Mouse (Mus musculus) adrenal gland, adult (tissue): Measurements from ENCODE around the gene Prdm15.
A peak's percentile ranks its signal among the peaks of the same experiment; 100 is the strongest.

Experiments used
- DNase-seq, 2 experiments: peaks; one replicate each; pipeline ENCODE4 v3.0.0; 2022 to 2023; ENCODE audit warnings: low spot score in 1 of 2; ENCODE audit not compliant: inconsistent age in 2 of 2

Prdm15 gene

DNA sequence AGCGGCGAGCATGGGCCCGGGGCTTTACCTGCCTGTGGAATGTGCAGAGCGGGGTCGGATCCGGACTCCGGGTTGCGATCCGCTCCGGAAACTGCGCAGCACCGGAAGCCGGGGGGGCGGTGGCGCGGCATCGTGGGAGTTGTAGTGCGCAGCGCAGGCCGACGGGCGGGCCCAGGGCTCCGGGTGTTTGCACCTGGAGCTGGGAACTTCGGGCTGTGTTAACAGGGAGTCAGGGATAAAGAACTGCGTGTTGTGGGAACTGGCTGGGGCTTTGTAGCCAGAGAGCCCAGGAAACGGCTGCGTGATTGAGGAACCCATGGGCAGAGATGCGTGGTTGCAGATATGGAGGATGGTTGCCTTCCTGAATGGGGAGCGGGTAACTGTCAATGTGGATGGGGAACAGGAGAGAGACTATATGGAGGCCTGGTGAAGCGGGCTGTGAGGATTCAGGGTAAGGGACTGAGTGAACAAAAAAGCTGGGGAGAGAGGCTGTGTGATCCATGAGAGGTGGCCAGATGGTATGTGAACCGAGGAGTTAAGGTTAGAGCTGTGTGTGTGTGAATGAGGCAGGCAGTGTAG, at the start of gene Prdm15:
Gene Prdm15, minus strand, starts transcription at position 110 of the 579 bp plus-strand sequence.
- peak; percentile 90 to 97 for DNase-seq

DNA sequence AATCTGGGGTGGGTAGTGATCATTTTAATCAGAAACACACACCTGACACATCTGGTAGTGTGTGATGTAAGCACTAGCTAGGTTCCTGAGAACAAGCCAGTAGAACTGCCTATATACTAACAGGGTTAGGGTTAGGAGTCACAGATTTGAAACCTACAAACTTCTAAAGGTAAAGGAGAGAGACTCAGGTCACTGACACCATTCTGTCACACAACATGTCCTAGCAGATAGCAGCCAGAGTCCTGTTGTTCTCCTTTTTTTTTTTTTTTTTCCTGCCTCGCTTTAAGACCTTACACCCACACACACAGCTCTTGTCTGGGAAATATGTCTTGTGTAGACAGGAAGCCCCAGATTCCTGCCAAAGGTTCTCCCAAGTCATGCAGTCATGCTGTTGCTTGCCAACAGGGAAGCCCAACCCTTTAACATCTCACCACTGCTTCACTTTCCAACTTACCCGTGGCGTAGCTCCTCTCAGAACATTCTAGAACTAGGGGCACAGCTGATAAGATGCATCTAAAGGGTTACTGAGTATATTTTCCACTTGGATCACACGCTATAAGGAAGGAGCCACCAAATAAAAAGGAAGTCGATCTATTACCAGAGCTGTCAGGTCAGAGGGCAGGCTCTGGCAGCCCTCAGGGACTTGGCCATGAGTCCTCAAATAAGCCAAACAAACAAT, 45.8 kb upstream of the Prdm15 start:
- DNase-seq, result peak; percentile 56 to 86

DNA sequence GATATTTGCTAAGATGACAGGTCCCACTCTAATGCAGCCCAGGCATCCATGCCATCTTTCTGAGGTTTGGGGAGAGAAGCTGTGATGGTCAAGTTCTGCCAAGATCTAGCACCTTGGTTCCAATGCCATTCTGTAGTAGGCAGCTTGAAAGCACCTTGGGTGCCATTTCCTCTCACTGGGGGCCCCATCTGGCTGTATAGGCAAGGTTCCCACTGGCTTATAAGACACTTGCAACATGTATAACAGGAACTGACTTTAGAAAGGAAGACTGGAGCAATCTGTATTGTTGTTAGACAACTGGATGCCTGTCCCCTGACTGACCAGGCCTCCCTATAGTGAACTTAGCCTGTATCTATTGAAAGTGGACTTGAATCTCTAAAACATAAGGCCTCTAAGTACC, 36.1 kb upstream of the Prdm15 start:
- DNase-seq, result no peak

DNA sequence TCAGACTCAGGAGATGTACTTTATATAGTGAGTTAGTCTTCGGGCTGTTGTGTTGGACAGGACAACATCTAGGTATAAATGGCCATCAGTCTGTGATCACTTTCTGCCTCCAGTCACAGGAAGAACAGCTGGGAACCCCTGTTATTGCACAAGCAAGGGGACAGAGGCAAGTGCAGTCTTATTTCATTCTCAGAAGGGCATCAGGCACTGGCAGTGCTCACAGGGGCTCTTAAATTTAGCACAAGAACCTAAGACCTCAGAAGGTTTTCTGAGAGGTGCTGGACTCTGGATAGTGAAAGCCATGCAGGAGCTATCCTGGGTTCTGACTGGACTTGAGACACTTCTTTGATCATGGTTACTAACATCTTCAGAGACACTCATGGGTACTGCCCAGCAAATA, 32.0 kb upstream of the Prdm15 start:
- DNase-seq, result no peak

DNA sequence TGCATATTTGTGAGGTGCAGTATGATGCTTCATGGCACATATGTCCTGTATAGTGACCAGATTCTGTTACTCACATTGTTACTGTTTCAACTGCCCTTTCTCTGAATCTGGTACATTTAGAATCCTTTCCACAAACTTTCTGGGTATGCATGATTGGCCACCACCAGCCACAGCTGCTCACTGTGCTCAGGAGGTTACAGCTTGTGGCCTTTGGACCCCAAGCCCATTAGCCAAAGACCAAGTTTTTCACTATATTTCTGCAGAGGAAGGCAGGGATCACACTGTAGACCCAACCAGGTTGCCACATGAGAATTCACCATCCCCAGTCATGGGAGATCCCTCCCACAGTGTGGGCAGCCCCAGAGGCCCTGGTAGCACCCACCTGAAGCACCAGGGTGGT, 31.2 kb upstream of the Prdm15 start:
- no peak for DNase-seq

DNA sequence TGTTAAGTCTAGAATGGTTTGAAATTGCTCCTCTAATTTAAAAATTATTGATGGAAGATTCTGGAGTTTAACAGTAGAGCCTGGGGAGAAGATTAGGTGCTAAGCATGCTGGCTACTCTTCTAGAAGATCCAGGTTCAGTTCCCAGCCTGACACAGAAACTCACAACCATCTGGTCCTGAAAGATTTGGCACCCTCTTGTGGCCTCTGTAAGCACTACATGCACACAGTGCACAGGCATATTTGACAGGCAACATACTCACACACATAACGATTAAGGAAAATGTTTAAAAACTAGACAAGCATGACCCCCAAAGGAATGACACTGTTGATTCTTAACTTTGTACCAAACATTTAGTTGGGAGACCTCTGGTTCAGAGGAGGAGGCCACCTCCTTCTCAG, 27.5 kb upstream of the Prdm15 start:
- DNase-seq, result peak; percentile 35 to 82

DNA sequence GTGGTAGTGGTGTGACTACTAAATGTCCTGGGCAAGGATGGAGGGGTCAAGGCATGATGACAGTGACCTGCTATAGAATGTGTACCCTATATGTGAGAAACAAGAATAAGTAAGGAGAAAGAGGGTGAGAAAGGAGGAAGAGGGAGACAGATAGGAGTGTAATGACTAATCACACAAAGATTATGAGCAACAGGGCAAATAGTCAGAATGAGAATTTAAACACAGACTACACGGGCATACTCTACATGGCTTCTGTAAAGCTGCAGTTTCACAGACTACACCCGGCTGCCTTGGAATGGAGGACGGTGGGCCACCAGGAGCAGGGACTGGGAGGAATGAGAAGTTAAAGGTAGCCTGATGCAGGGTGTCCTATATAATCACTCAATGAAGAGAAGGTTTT, 25.9 kb upstream of the Prdm15 start:
- DNase-seq, result no peak

DNA sequence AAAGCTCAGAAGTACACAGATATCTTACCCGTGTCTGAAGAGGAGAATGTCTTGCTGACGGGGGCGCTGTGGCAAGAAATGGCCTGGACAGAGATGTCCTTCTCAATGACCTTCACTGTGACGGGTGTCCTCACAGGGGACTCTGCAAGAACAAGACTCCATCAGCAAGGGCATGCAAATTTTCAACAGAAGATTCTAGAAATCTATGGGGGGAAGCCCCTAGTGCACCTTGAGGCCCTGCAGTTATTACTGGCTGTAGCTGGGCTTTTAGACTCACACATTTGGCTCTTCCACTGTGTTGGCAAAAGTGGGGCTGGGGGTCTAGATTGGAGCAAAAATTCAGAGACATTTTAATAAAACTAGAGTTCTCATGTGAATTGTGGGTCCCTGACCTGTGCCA, 23.5 kb upstream of the Prdm15 start:
- DNase-seq, result no peak

DNA sequence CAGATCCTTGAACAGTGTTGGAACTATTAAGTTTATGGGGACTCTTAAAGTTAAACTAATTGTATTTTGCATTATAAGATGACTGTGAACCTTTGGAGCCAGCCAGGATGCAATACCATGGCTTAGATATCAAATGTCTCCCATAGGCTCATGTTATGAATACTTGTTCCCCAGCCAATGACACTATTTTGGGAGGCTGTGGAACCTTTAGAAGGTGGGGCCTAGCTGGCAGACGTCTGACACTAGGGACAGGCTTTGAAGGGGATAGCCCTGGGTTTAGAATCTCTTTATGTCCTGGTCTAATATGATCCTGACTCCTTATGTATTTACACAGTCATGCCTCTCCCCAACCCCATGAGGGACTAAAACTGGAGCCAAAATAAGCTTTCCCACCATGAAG, 22.7 kb upstream of the Prdm15 start:
- no peak for DNase-seq

DNA sequence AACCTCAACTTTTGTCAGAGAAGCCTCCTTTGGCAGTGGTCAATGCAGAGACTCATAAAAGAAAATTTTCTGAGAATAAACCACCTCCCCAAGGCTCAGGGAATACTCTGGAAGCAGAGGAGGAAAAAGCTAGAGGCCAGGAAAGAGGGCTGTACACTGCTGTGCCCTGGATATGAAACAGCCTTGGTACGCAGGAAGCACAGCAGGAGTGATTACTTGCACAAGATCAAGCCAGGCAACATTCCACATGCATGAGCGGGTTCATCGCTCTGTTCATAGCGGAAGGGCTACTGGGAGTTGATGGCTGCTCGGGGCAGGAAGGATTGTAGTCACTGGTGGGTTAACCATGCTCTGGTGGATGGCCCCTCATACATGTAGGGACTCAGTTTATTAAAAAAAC, 21.0 kb upstream of the Prdm15 start:
- no peak for DNase-seq

DNA sequence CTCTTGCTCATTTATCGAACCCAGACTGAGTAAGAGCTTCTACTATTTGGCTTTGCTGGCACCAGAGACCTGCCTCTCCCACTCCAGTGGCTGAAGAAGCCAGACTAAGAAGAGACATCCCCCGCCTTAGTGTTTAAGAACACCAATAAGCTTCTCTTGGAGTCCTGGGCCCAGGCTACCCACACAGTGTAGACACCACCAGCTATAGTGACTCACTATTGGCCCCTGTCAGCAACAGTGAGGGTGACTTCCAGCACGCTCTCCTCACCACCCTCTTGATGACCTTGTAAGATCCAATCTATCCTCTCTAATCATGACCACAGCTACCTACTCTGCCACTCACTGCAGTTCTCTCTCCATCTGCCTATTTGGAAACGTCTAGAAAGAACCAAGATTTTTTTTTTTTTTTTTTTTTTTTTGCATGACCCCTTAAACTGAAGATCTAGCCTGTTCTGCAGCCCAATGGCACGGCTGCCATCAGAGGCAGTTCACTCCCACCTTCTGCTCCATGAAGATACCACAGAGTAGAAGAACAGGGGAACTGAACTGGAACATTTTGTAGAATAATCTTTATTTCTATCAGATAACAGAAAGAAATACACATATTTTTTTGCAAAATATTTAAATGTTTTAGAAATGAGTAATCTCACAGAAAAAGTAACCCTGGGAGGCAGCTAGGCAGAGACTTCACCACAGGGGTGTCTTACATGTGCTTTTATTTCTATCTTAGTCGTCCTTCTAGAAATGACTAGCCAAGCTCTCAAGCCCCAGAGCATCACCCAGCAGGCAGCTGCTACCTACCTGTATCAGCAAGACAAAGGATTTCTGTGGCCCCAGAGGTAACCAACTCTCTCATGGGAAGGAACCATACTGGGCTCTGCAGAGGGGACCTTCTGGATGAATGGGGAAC, 17.8 kb upstream of the Prdm15 start:
- peak in 1 of 2 experiments; percentile 21 for DNase-seq

DNA sequence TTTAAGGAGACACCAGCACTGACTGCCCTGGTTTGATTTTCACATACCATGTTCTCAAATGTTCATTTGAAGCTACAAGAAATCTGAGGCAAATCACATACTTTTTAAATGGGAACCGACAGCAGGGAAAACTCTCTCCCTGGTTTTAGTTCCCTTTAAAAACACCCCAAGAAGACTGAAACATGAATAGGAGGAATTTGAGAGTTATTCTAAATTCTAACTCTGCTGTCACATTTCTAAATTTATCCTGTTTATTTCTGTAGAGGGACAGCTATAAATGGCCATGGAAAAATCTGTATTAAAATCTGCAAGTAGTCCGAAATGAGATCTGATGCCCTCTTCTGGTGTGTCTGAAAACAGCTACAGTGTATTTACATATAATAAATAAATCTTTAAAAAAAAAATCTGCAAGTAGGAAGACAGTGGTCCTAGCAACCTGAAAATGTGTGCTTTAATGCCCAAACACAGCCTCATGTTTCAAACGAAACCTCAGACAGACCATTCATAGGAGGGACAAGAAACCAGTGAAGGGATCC, 12.3 kb upstream of the Prdm15 start:
- no peak for DNase-seq

DNA sequence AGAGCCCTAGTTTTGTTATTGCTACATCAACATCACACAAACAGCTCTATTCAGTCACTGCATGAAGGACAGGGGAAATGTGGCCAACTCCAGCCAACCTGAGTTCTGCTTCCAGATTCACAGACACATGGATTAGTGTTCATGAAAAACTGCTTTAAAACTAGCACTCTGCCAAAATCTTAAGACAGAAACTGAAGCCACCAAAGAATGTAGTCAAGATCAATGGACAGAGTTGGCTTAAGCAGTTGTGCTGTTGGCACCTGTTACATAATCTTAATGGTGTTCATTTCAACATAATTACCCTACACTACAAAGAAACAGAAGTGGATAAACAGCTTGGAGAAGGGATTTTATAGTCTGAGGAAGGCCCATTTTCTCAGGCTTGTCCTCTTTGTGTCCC, 4.4 kb upstream of the Prdm15 start:
- DNase-seq, result no peak

DNA sequence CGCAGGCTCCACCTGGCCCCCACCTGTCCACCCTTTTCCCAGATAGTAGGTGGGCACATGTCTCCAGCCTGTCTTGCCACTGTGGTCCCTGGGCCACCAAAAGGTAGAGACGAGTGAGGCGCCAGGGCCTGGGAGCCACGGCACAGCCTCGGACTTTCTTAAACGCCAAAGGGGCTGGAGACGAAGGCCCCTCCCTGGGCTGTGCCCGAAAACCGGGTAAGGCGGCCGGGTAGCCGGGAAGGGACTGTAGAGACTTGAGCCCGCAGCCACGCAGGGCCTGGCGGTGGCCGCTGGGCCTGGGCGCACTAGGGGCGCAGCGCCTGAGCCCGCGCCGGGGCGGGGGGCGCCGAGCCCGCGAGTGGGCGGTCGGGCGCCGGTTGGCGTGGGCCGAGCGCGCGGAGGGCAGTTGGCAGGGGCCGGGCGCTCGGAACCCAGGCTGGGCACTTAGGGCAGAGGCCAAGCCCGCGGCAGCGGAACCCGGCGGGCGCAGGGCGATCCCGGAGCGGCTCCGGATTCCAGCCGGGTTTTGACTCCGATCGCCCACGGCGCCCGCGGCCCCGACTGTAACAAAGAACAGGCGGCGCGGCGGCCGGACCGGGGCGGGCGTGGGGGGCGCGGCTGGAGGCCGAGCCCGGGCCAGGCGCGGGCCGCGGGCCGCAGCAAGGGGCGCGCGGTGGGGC, 449 bp downstream of the Prdm15 start:
- DNase-seq, result peak; percentile 93 to 98

DNA sequence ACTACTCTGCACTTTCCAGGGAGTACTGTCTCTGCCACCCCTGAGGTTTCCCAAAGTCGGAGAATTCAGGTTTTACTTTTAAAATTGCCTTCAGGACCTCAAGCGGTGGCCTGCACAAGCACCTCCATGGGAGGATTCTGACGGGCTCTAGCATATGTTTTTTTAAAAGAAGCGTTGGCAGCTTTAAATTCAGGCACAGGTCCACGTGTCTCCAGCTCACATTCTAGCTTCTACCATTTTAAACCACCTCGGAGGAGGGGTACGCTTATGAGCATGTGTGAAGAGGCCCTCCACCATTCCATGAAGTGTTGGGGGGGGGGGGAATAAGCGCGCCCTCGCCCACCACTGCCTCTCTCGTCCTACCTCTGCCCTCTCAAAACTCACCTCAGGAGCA, 986 bp downstream of the Prdm15 start:
- no peak for DNase-seq

DNA sequence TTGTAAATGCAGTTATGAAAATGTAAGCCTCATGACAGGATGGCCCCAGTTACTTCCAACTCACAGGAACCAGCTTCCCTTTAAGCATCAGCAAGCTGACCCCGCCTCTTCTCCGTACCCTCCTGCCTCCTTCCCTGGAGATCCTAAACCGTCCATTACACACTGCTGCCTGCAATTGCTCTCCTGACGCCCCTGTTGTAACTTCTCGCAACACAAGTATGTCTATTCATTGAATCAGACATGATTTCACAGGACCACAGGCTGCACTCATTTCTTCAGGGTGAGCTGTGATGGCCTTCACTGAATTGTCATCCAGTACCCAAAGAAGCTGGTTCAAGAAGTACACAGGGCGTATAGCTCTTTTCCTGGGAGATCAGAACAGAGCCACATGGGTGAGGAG, 2.8 kb downstream of the Prdm15 start:
- no peak for DNase-seq

DNA sequence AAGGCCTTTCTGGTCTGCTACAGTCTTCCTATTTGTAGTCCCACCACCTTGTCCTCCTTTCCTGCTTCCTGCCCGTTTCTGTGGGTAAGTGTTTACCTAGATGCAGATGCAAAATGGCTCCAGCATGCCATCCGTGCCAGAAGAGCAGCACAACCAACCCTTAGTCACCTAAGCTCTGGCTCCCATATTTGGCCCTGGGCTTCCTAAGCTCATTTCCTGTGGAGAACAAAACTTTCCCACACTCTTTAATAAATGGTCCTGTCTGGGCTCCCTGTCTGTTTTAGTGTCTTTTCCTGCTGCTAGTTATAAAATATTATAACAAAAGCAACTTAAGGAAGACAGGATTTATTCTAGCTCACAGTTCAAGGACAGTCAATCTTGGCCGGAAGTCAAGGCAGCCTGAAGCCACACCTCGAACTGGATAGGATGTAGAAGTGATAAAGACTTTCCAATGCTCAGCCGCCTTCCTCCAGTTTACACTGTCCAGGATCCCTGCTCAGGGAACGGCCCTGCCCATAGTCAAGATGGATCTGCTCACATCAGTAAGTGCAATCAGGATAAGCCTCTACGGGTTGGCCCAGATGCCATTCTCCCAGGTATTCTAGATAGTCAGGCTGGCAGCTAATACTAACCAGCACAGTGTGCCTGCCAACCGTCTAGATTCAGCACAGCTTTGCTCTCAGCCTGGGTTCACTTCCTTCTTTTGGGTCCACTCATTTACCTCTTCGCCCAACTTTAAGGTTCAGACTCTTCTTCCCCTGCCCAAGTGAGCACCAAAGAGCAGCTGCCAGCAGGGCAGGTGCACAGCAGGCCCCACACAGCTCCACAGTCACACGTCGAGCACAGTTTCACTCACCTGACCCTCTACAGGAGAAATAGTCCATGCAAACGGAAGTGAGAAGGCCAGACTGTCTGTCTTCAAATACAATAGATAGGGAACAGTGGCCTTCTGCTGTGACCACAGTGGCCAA, 6.4 kb downstream of the Prdm15 start:
- peak; percentile 43 to 78 for DNase-seq

DNA sequence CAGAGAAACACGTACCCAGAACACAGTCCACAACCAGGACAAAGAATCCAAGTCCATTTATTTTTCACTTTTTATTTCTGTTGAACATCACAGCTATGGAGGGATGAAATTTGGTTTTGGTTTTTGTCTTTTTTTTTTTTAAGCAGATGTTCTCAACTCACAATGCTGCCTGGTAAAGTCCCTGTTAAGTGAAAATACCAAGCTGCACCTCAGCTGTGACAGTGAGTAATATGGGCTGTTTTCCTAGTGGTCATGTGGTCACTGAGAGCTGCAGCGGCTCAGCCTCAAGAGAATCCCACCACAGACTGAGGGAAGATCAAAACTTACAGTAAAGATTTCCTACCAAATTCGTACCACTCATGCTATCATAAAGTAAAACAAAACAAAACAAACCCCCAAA, 19.5 kb downstream of the Prdm15 start:
- no peak for DNase-seq

DNA sequence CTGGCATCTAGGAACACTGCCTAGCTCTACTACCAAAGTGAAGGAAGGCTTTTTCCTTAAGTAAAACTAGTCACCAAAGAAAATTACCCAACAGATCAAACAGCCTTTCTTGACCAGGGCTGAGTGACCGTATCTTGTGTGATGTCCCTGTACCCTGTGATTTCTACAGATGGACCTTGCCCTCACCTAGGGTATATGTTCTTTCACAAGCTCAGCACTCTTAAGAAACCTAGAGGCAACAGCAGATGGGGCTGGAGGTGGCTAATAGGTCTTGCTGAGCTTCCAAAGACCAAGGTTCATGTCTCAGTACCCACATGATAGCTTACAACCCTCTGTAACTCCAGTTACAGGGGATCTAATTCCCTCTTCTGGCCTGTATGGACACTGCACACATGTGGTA, 23.4 kb downstream of the Prdm15 start:
- no peak for DNase-seq
